18 mouse cellular contexts compared by ENCODE assay signal in the genomic region with DNA sequence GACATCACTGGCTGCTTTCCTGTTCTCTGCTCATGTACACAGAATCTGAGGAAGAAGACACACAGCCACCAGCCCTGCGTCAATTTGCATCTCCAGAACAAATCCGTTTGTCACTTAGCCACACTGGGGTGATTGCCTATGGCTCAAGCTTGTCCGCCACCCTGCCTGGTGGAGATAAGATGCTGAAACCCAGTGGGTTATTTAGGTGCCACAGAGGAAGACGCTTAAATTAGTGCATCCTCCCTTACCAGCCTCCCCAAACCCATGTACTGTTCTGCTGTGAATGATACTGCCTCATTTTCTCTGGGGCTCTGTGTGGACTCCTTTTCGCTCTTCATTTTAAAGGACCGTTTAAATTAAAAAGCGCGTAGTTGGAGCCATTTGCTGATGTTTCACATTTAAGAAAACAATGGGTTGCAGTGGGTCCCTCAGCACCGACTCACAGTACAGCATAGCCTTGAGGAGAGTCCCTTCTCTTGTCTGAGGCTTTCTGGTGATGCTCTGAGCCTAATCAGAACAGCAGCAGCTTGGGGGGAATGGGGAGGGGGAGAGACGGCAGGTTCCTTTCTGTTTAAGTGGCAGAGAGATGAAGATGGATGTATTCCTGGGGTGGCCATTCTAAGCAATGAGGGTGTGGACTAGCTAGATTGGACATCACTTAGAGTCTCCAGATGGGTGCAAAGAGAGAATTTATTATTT. TPM values are rescaled to one million over a fixed set of nuclear protein-coding genes. Genes with fewer than 3 reads are reported as not detected.
DNase-seq lines count a peak whose midpoint lies in the region; ATAC-seq and TF ChIP-seq lines count a peak whose summit lies in the region.
"Had no signal": no experiment of that assay in that cellular context is flagged by ENCODE, and none has a peak within 500 bp of the region (broad histone marks: within the 10 kb centered on the region; RNA-seq: fewer than 3 reads in every experiment).

No protein-coding gene starts in this region.

- 51% methylated on average over 10 of the region's 10 CpGs for WGBS in hindbrain, embryonic 10.5 days
- 57% methylated on average over 10 of the region's 10 CpGs for WGBS in midbrain, embryonic 12.5 days
- 49% methylated on average over 10 of the region's 10 CpGs for WGBS in intestine, embryonic 16.5 days

- H3K9me3 ChIP-seq in hindbrain, embryonic 10.5 days, result no peaks in the 10 kb centered on the region
- H3K9me3 ChIP-seq in midbrain, embryonic 12.5 days, result no peaks in the 10 kb centered on the region
- no peaks in the 10 kb centered on the region for H3K9me3 ChIP-seq in intestine, embryonic 16.5 days (ENCODE audit: control insufficient read depth, low read length)
- H3K9me3 ChIP-seq: limb, embryonic 13.5 days had no signal

- no peak overlapping the region for H3K4me3 ChIP-seq in layer of hippocampus, adult 2 months
- no peak overlapping the region for H3K4me3 ChIP-seq in hindbrain, embryonic 10.5 days
- no peak overlapping the region for H3K4me3 ChIP-seq in midbrain, embryonic 12.5 days
- H3K4me3 ChIP-seq in intestine, embryonic 16.5 days (ENCODE audit: low read length), result no peak overlapping the region
- H3K4me3 ChIP-seq: limb, embryonic 13.5 days had no signal

- ATAC-seq in midbrain, embryonic 12.5 days (ENCODE audit: low FRiP score, low read depth), result peak; percentile 75; the same call in 1 of the 2 replicates
- ATAC-seq in intestine, embryonic 16.5 days, result no peak
- ATAC-seq: activated CD4-positive, CD25-positive, alpha-beta regulatory T cell, adult 4 months; liver, postnatal 0 days had no signal

- no peak for DNase-seq in layer of hippocampus, adult 2 months (ENCODE audit: low spot score in 2 of 2)
- no peak for DNase-seq in layer of hippocampus, postnatal 14 days (ENCODE audit: low spot score in 2 of 2)
- no peak for DNase-seq in hindbrain, embryonic 10.5 days (ENCODE audit: low spot score)
- no peak for DNase-seq in urinary bladder, postnatal 36 days (ENCODE audit: low spot score in 2 of 2)
- no peak for DNase-seq in urinary bladder, adult 18-20 months (ENCODE audit: low spot score in 2 of 2)
- DNase-seq: cerebellum, adult 11-12 months; heart, postnatal 10 days; kidney, adult 18-20 months; liver, postnatal 0 days; lung, postnatal 4 days; thymus, postnatal 25 days had no signal

- H3K9ac ChIP-seq in midbrain, embryonic 12.5 days (replicated peaks), result no peak overlapping the region
- H3K9ac ChIP-seq in intestine, embryonic 16.5 days (ENCODE audit: low read depth, low read length), result no peak overlapping the region
- H3K9ac ChIP-seq: limb, embryonic 13.5 days; liver, postnatal 0 days had no signal

- H3K4me2 ChIP-seq in midbrain, embryonic 12.5 days (replicated peaks), result no peak overlapping the region
- no peak overlapping the region for H3K4me2 ChIP-seq in intestine, embryonic 16.5 days (ENCODE audit: low read depth, low read length)
- H3K4me2 ChIP-seq: limb, embryonic 13.5 days had no signal

- H3K27ac ChIP-seq in layer of hippocampus, adult 2 months, result peak overlapping the region; percentile 51; the same call in 1 of the 2 replicates
- H3K27ac ChIP-seq in hindbrain, embryonic 10.5 days, result peak overlapping the region; percentile 59
- H3K27ac ChIP-seq in midbrain, embryonic 12.5 days (replicated peaks), result peak overlapping the region; percentile 75
- H3K27ac ChIP-seq in intestine, embryonic 16.5 days (ENCODE audit: low read length), result no peak overlapping the region
- H3K27ac ChIP-seq: limb, embryonic 13.5 days; stomach, postnatal 0 days had no signal

- peaks cover 20% of the 10 kb centered on the region for H3K4me1 ChIP-seq in hindbrain, embryonic 10.5 days (replicated peaks)
- 0 out of 2 replicates have a peak, but pooled peaks cover 6% of the 10 kb centered on the region for H3K4me1 ChIP-seq in midbrain, embryonic 12.5 days
- no peaks in the 10 kb centered on the region for H3K4me1 ChIP-seq in intestine, embryonic 16.5 days (ENCODE audit: control insufficient read depth, insufficient read depth, low read length)
- H3K4me1 ChIP-seq: limb, embryonic 13.5 days had no signal

- H3K36me3 ChIP-seq in hindbrain, embryonic 10.5 days, result no peaks in the 10 kb centered on the region
- H3K36me3 ChIP-seq in midbrain, embryonic 12.5 days, result no peaks in the 10 kb centered on the region
- no peaks in the 10 kb centered on the region for H3K36me3 ChIP-seq in intestine, embryonic 16.5 days (ENCODE audit: control insufficient read depth, insufficient read depth, low read length)
- H3K36me3 ChIP-seq: limb, embryonic 13.5 days had no signal

- no peaks in the 10 kb centered on the region for H3K27me3 ChIP-seq in hindbrain, embryonic 10.5 days (ENCODE audit: insufficient read depth, poor library complexity, severe bottlenecking)
- H3K27me3 ChIP-seq in midbrain, embryonic 12.5 days, result no peaks in the 10 kb centered on the region
- no peaks in the 10 kb centered on the region for H3K27me3 ChIP-seq in intestine, embryonic 16.5 days (replicated peaks; ENCODE audit: control insufficient read depth, insufficient read depth, low read length)
- H3K27me3 ChIP-seq: limb, embryonic 13.5 days had no signal

- no peak for TF ChIP-seq CTCF in layer of hippocampus, adult 2 months (conservative IDR thresholded peaks at IDR 0.05)

RNA-seq across cellular contexts. Expression of gene Apba2, which starts 38.1 kb away (rescaled TPM):
- total RNA-seq in layer of hippocampus, adult 2 months (2021), result 100 to 1,000 TPM; 249 to 259 TPM
- total RNA-seq in layer of hippocampus, postnatal 14 days (2021), result 100 to 1,000 TPM; 273 to 296 TPM
- 59.1 and 88.9 TPM in 2 replicates for polyA plus RNA-seq in hindbrain, embryonic 10.5 days (2016; fragmentation: Nextera tagmentation; extraction: Ambion mirVana)
- 120 and 125 TPM in 2 replicates for polyA plus RNA-seq in midbrain, embryonic 12.5 days (2016; fragmentation: Nextera tagmentation; extraction: Ambion mirVana)
- 4.4 and 5.0 TPM in 2 replicates for polyA plus RNA-seq in intestine, embryonic 16.5 days (2015; fragmentation: Nextera tagmentation; extraction: Ambion mirVana)
- total RNA-seq: gastrocnemius, adult 18-20 months had no signal
- polyA plus RNA-seq: activated CD4-positive, CD25-positive, alpha-beta regulatory T cell, adult 4 months; C2C12; liver, postnatal 0 days had no signal

Comparison
In these comparisons a context has a peak if more than half of its experiments do, and no peak if none do; other contexts are left out.
1. RNA of gene Apba2, which starts 38.1 kb away (polyA plus RNA-seq): 120 to 125 TPM in midbrain, embryonic 12.5 days and 59.1 to 88.9 TPM in hindbrain, embryonic 10.5 days; 4.4 to 5.0 TPM in intestine, embryonic 16.5 days; every median in the first group is over 10 times any median in the second.